Comparison of ENCODE assay signal across 9 mouse cellular contexts in genomic region chr9:42520587-42521084, GRCm38 (mm10). TPM values are rescaled to one million over a fixed set of nuclear protein-coding genes. Genes with fewer than 3 reads are reported as not detected.
DNase-seq lines count a peak whose midpoint lies in the region; ATAC-seq lines count a peak whose summit lies in the region.
"Had no signal": no experiment of that assay in that cellular context is flagged by ENCODE, and none has a peak within 500 bp of the region (broad histone marks: within the 10 kb centered on the region; RNA-seq: fewer than 3 reads in every experiment).

No protein-coding gene starts in this region.

- H3K4me1 ChIP-seq in heart, embryonic 16.5 days (ENCODE audit: control insufficient read depth, insufficient read depth, low read length) = peaks cover 2% of the 10 kb centered on the region; the same call in 1 of the 2 replicates
- 0 out of 2 replicates have a peak, but pooled peaks cover 2% of the 10 kb centered on the region for H3K4me1 ChIP-seq in liver, embryonic 13.5 days (replicated peaks)
- H3K4me1 ChIP-seq in neural tube, embryonic 14.5 days (ENCODE audit: control insufficient read depth, insufficient read depth, low read length) = peaks cover 8% of the 10 kb centered on the region

- H3K4me2 ChIP-seq in heart, embryonic 16.5 days (ENCODE audit: low read depth, low read length) = peak overlapping the region; percentile 68
- peak overlapping the region; percentile 28; the same call in 1 of the 2 replicates for H3K4me2 ChIP-seq in liver, embryonic 13.5 days
- peak overlapping the region; percentile 65 for H3K4me2 ChIP-seq in neural tube, embryonic 14.5 days (ENCODE audit: low read depth, low read length)

- ATAC-seq in heart, embryonic 16.5 days (replicated peaks; ENCODE audit: extremely low read depth, insufficient read depth, low FRiP score) = peak; percentile 45; the same call in 1 of the 2 replicates
- no peak for ATAC-seq in liver, embryonic 13.5 days (ENCODE audit: low read depth)
- peak; percentile 84 for ATAC-seq in neural tube, embryonic 14.5 days (ENCODE audit: low read depth)
- no peak for ATAC-seq in inflammation-experienced regulatory T-cells, adult 6 months

- H3K27ac ChIP-seq in heart, embryonic 16.5 days (ENCODE audit: low read length) = no peak overlapping the region
- no peak overlapping the region for H3K27ac ChIP-seq in liver, embryonic 13.5 days
- H3K27ac ChIP-seq in neural tube, embryonic 14.5 days (ENCODE audit: low read depth, low read length) = peak overlapping the region; percentile 48; the same call in 1 of the 2 replicates
- H3K27ac ChIP-seq: liver, embryonic 14.5 days had no signal

- no peaks in the 10 kb centered on the region; the same call in 1 of the 2 replicates for H3K9me3 ChIP-seq in heart, embryonic 16.5 days (replicated peaks; ENCODE audit: control insufficient read depth, low read length)
- no peaks in the 10 kb centered on the region for H3K9me3 ChIP-seq in liver, embryonic 13.5 days (replicated peaks)
- no peaks in the 10 kb centered on the region for H3K9me3 ChIP-seq in neural tube, embryonic 14.5 days (ENCODE audit: control insufficient read depth, low read length)

- peak overlapping the region; percentile 55 for H3K9ac ChIP-seq in heart, embryonic 16.5 days (ENCODE audit: low read length)
- H3K9ac ChIP-seq in liver, embryonic 13.5 days = no peak overlapping the region
- peak overlapping the region; percentile 42; the same call in 1 of the 2 replicates for H3K9ac ChIP-seq in neural tube, embryonic 14.5 days (replicated peaks; ENCODE audit: low read depth, low read length)
- H3K9ac ChIP-seq: liver, embryonic 14.5 days had no signal

- peak; percentile 34 for DNase-seq in ovary, adult 18-20 months (ENCODE audit: low spot score)
- DNase-seq in ovary, postnatal 10 days (ENCODE audit: low spot score) = no peak
- peak; percentile 29 for DNase-seq in embryo, embryonic 11.5 days (ENCODE audit: low read depth, low spot score)
- DNase-seq in kidney, postnatal 25 days = peak; percentile 10 to 71
- no peak for DNase-seq in liver, embryonic 13.5 days

- H3K4me3 ChIP-seq in heart, embryonic 16.5 days (ENCODE audit: low read length) = peak overlapping the region; percentile 46
- H3K4me3 ChIP-seq in liver, embryonic 13.5 days (replicated peaks) = no peak overlapping the region
- H3K4me3 ChIP-seq in neural tube, embryonic 14.5 days (ENCODE audit: low read depth, low read length) = peak overlapping the region; percentile 26

- H3K27me3 ChIP-seq in heart, embryonic 16.5 days (ENCODE audit: control insufficient read depth, insufficient read depth, low read length) = peaks cover 29% of the 10 kb centered on the region
- H3K27me3 ChIP-seq in liver, embryonic 13.5 days = peaks cover 31% of the 10 kb centered on the region
- no peaks in the 10 kb centered on the region for H3K27me3 ChIP-seq in neural tube, embryonic 14.5 days (ENCODE audit: control insufficient read depth, insufficient read depth, low read length)

- WGBS in heart, embryonic 16.5 days = 5% methylated on average over 36 of the region's 36 CpGs
- WGBS in liver, embryonic 13.5 days (ENCODE audit: insufficient replicate concordance) = 11% methylated on average over 36 of the region's 36 CpGs
- 6% methylated on average over 35 of the region's 36 CpGs for WGBS in neural tube, embryonic 14.5 days

- no peaks in the 10 kb centered on the region for H3K36me3 ChIP-seq in heart, embryonic 16.5 days (ENCODE audit: control insufficient read depth, insufficient read depth)
- H3K36me3 ChIP-seq in liver, embryonic 13.5 days = no peaks in the 10 kb centered on the region
- H3K36me3 ChIP-seq in neural tube, embryonic 14.5 days (ENCODE audit: control insufficient read depth, insufficient read depth, low read length) = no peaks in the 10 kb centered on the region

RNA-seq across cellular contexts. Expression of gene Tbcel, which starts 13.0 kb away (rescaled TPM):
- 2.5 and 2.9 TPM in 2 replicates for polyA plus RNA-seq in heart, embryonic 16.5 days (2015; fragmentation: Nextera tagmentation; extraction: Ambion mirVana)
- 10.8 and 12.0 TPM in 2 replicates for polyA plus RNA-seq in liver, embryonic 13.5 days (2015; fragmentation: Nextera tagmentation; extraction: Ambion mirVana)
- 5.7 and 6.2 TPM in 2 replicates for polyA plus RNA-seq in neural tube, embryonic 14.5 days (2014; fragmentation: Nextera tagmentation; extraction: Ambion mirVana)
- polyA plus RNA-seq in inflammation-experienced regulatory T-cells, adult 6 months (2017; shearing (Covaris generic)) = 1 to 10 TPM; 6.5 to 7.8 (median 7.2) TPM

Comparison
In these comparisons a context has a peak if more than half of its experiments do, and no peak if none do; other contexts are left out.
1. DNase-seq: peak in ovary, adult 18-20 months (single experiment), embryo, embryonic 11.5 days (single experiment) and kidney, postnatal 25 days (2 of 2); none in ovary, postnatal 10 days (single experiment) and liver, embryonic 13.5 days (single experiment).
2. ATAC-seq: peak in heart, embryonic 16.5 days (single experiment) and neural tube, embryonic 14.5 days (single experiment); none in liver, embryonic 13.5 days (single experiment) and inflammation-experienced regulatory T-cells, adult 6 months (single experiment).
3. Peak in every context shown above with its lines, with median percentiles within 50 percentile points of each other: H3K4me2 ChIP-seq.